Mouse (Mus musculus): ENCODE measurements around the gene Kdm4b. TPM values are rescaled to one million over a fixed set of nuclear protein-coding genes. Genes with fewer than 3 reads are reported as not detected.

The Kdm4b gene
- total and polyA plus RNA-seq, 3 experiments: 21.5 to 35.1 (median 32.3) TPM

DNA sequence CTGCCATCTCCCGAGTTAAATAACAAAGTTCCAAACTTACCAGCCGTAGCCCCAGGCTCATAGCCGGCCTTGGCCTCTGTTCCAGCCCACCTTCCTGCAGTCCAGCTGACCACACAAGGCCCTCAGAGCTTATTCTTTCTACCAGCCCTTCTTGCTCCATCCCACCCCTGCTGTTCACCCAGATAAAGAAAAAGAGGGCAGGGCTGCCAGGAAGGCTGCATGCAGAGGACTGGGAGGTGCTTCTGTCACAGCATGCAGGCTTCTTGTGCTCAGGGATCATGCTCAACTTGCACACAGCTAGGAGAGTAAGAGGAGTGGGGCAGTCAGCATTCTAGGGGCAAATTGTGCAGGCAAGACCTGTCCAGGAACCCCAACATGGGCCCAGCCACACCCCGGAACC, 22.3 kb downstream of the Kdm4b start:
- H3K4me3 ChIP-seq (ENCODE audit: low read depth, low read length): no peak overlapping the region; the same call in 1 of the 2 replicates
- no peak for ATAC-seq (ENCODE audit: extremely low read depth, insufficient number of reproducible peaks, low FRiP score, poor library complexity, severe bottlenecking)

DNA sequence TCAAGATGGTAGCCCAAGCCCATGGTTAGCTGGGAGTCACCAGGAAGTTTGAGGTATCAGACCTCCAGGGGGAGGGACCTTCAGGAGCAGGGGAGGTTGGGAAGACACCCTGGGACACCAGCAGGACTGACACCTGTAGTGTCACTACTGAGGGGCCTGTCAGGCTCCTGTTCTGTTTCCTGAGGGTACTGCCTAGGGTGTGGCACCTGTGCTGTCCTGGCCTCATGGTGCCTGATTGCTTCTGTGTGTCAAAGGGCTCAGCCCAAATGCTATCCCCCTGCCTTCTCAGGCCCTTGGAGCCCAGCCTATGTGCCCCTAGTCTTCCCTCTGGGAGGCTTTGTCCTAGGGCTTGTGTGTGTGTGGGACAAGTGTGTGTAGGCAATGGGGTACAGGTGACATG, 22.7 kb downstream of the Kdm4b start:
- H3K9me3 ChIP-seq (replicated peaks): no peaks in the 10 kb centered on the region
- DNase-seq (ENCODE audit: low spot score) (no peak), ATAC-seq (ENCODE audit: extremely low read depth, insufficient number of reproducible peaks, low FRiP score, poor library complexity, severe bottlenecking) (no peak)
- TF ChIP-seq CTCF (IDR thresholded peaks at IDR 0.05; ENCODE audit: low read depth, low read length): no peak
- H3K27me3 ChIP-seq (ENCODE audit: insufficient read depth, low read length): no peaks in the 10 kb centered on the region
- no peak overlapping the region; the same call in 1 of the 2 replicates for H3K4me3 ChIP-seq (ENCODE audit: low read depth, low read length)
- peaks cover 97% of the 10 kb centered on the region for H3K36me3 ChIP-seq (replicated peaks)
- H3K4me1 ChIP-seq (ENCODE audit: insufficient read depth, low read depth, low read length): peaks cover 36% of the 10 kb centered on the region

More for the DNA sequence above, 22.3 kb downstream of the Kdm4b start:
- Histone ChIP-seq H3K4me1 (ENCODE audit: insufficient read depth, low read depth, low read length) (peaks cover 41% of the 10 kb centered on the region), H3K36me3 (replicated peaks) (peaks cover 97% of the 10 kb centered on the region), H3K9me3 (replicated peaks) (no peaks in the 10 kb centered on the region), H3K27me3 (ENCODE audit: insufficient read depth, low read length) (no peaks in the 10 kb centered on the region)
- TF ChIP-seq POLR2AphosphoS5 (IDR thresholded peaks at IDR 0.05; ENCODE audit: insufficient replicate concordance, low read depth, low read length) (no peak), TAL1 (conservative IDR thresholded peaks at IDR 0.05; ENCODE audit: low read depth, low read length) (0 out of 2 replicates have a peak, but pooled peaks have one; percentile 20)
- no peak for DNase-seq (ENCODE audit: low spot score)

DNA sequence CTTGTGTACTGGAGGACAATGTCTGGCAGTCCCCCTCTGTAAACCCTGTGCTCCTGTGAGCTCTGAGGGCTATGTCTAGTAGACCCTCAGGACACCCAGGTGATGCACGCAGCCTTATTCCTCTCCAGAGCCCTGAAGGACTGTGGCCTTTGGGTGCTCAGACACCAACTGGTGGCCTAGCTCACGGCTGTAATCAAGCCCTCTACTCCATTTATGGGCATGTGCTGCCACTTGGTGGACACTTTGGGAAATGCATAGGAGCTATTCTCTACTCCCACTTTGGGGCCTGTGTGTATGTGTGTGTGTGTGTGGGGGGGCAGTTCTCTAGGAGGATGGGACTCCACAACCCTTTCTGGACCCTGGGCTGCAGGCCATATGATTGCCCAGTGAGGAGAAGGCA, 24.8 kb downstream of the Kdm4b start:
- Histone ChIP-seq H3K36me3 (replicated peaks) (peaks cover 96% of the 10 kb centered on the region), H3K4me1 (ENCODE audit: insufficient read depth, low read depth, low read length) (peaks cover 27% of the 10 kb centered on the region), H3K27me3 (ENCODE audit: insufficient read depth, low read length) (no peaks in the 10 kb centered on the region), H3K9me3 (replicated peaks) (no peaks in the 10 kb centered on the region), H3K4me3 (ENCODE audit: low read depth, low read length) (no peak overlapping the region)
- peak; percentile 75 for DNase-seq (ENCODE audit: low spot score)
- peak; percentile 57; the same call in 1 of the 2 replicates for ATAC-seq (ENCODE audit: extremely low read depth, insufficient number of reproducible peaks, low FRiP score, poor library complexity, severe bottlenecking)
- TF ChIP-seq POLR2AphosphoS5 (IDR thresholded peaks at IDR 0.05; ENCODE audit: insufficient replicate concordance, low read depth, low read length): no peak
- no peak for TF ChIP-seq GATA2 (IDR thresholded peaks at IDR 0.05; ENCODE audit: borderline replicate concordance, low read depth, low read length)
- no peak for TF ChIP-seq GATA1 (IDR thresholded peaks at IDR 0.05; ENCODE audit: borderline replicate concordance, low read length)
- TF ChIP-seq CTCF (IDR thresholded peaks at IDR 0.05; ENCODE audit: low read depth, low read length): peak; percentile 82
- no peak for TF ChIP-seq TAL1 (conservative IDR thresholded peaks at IDR 0.05; ENCODE audit: low read depth, low read length)

DNA sequence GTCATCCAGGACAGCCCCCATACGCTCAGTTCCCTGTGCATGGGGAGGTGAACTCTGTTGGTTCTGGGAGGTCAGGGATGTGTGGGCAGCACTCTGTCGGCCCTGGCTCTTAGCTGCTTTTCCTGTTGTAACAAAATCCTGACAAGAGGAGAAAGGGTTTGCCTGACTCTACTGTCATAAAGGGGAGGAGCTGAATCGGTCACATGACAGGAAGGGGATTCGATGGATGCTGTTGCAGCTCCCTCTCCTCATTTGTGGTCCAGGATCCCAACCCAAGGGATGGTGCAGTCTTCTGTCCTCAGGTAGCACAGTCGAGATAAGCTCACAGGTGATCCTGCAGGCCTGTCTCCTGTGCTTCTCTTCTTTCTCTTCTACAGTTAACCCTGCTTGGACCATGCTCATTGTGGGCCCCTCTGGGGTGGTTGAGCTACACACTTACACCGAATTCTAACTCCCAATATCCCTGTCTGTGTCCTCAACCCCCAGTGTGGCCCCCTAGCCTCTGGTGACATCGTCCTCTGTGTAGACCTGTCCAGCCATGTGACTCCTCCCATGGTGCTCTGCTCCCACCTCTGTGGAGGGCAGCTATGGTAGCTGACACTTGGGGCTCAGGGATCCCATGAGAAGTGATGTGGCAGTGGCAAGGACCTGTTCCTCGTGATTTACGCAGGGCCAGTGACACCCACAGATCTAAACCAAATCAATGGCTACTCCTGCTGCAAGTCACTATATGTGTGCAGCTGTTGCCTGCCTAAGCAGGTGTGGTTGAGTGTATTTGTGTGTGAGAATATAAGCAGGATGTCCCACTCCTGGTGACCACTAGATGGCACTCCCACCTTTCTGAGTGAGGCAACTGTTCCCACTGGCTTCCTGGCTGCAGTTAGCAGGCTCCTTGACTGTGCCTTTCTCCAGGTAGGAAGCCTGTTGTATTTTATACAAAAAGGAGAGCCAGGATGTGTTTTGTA, 31.3 kb downstream of the Kdm4b start:
- TF ChIP-seq CTCF (IDR thresholded peaks at IDR 0.05; ENCODE audit: low read depth, low read length): peak; percentile 96
- TF ChIP-seq POLR2AphosphoS5 (IDR thresholded peaks at IDR 0.05; ENCODE audit: insufficient replicate concordance, low read depth, low read length): no peak
- no peak for TF ChIP-seq GATA1 (IDR thresholded peaks at IDR 0.05; ENCODE audit: borderline replicate concordance, low read length)
- Histone ChIP-seq H3K4me1 (ENCODE audit: insufficient read depth, low read depth, low read length) (peaks cover 15% of the 10 kb centered on the region), H3K27me3 (ENCODE audit: insufficient read depth, low read length) (no peaks in the 10 kb centered on the region), H3K36me3 (replicated peaks) (peaks cover 94% of the 10 kb centered on the region), H3K9me3 (replicated peaks) (no peaks in the 10 kb centered on the region), H3K4me3 (ENCODE audit: low read depth, low read length) (no peak overlapping the region)
- ATAC-seq (ENCODE audit: extremely low read depth, insufficient number of reproducible peaks, low FRiP score, poor library complexity, severe bottlenecking): peak; percentile 45; the same call in 1 of the 2 replicates
- peak; percentile 54 for DNase-seq (ENCODE audit: low spot score)

DNA sequence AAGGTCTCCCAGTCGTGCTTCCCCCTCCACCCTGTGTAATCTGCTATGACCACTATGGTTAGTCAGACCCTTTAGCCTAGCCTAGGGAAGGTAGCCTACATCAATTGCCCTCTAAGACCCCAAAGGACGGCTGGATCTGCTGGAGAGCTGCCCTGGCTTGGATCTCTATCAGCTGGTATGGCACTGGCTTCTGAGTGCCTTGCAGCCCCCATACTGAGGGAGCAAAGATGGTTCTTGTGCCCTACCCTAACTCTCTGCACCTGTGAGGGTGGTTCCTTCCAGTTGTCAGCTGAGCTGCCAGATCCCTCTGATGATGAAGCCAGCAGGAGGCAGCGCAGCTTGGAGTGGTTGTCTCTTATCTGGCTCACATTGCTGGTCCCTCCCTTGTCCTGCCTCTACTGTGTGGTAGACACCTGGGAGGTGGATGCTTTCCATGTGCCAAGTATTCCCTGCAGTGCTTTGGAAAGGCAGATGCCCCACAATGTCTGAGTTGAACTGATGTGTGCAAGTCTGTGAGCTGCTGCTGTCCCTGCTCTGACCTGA, 33.4 kb downstream of the Kdm4b start:
- no peaks in the 10 kb centered on the region for H3K27me3 ChIP-seq (ENCODE audit: insufficient read depth, low read length)
- H3K4me3 ChIP-seq (ENCODE audit: low read depth, low read length): no peak overlapping the region
- no peak for DNase-seq (ENCODE audit: low spot score)
- TF ChIP-seq CTCF (IDR thresholded peaks at IDR 0.05; ENCODE audit: low read depth, low read length) (no peak), GATA1 (IDR thresholded peaks at IDR 0.05; ENCODE audit: borderline replicate concordance, low read length) (no peak), POLR2AphosphoS5 (IDR thresholded peaks at IDR 0.05; ENCODE audit: insufficient replicate concordance, low read depth, low read length) (no peak), TAL1 (conservative IDR thresholded peaks at IDR 0.05; ENCODE audit: low read depth, low read length) (no peak), GATA2 (IDR thresholded peaks at IDR 0.05; ENCODE audit: borderline replicate concordance, low read depth, low read length) (no peak)
- peaks cover 13% of the 10 kb centered on the region for H3K4me1 ChIP-seq (ENCODE audit: insufficient read depth, low read depth, low read length)
- no peak for ATAC-seq (ENCODE audit: extremely low read depth, insufficient number of reproducible peaks, low FRiP score, poor library complexity, severe bottlenecking)
- peaks cover 96% of the 10 kb centered on the region for H3K36me3 ChIP-seq (replicated peaks)
- H3K9me3 ChIP-seq (replicated peaks): no peaks in the 10 kb centered on the region

DNA sequence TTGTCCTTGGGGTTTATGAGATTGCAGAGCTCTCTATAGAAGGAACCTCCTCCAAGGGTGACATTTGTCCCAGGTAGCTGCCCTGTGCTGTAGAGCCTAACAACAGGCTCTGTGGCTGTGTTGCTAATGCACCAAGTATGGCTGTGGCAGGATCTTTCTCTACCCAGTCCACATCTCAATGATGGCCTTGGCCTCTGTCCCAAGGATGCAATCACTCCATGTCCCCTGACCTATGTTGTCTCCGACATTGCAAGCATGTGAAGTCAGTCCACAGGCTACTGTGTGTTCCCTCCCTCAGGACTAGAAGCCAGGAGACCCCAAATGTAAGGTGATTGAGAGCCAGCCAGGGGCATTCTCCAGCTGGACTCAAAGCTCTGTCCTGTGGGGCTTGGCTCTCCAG, 34.0 kb downstream of the Kdm4b start:
- peaks cover 13% of the 10 kb centered on the region for H3K4me1 ChIP-seq (ENCODE audit: insufficient read depth, low read depth, low read length)
- H3K9me3 ChIP-seq (replicated peaks): no peaks in the 10 kb centered on the region
- H3K4me3 ChIP-seq (ENCODE audit: low read depth, low read length): no peak overlapping the region
- H3K27me3 ChIP-seq (ENCODE audit: insufficient read depth, low read length): no peaks in the 10 kb centered on the region
- peaks cover 94% of the 10 kb centered on the region for H3K36me3 ChIP-seq (replicated peaks)
- TF ChIP-seq GATA1 (IDR thresholded peaks at IDR 0.05; ENCODE audit: borderline replicate concordance, low read length): no peak
- TF ChIP-seq TAL1 (conservative IDR thresholded peaks at IDR 0.05; ENCODE audit: low read depth, low read length): no peak
- no peak for TF ChIP-seq CTCF (IDR thresholded peaks at IDR 0.05; ENCODE audit: low read depth, low read length)
- DNase-seq (ENCODE audit: low spot score) (no peak), ATAC-seq (ENCODE audit: extremely low read depth, insufficient number of reproducible peaks, low FRiP score, poor library complexity, severe bottlenecking) (no peak)

Data from G1E (cell line).